Mouse (Mus musculus) T-helper 17 cell (primary cell): ENCODE results near the gene Maml3.

Experiments
- in situ Hi-C, 2 experiments: fragments of 300-600 bp; cut with MboI, MseI; formaldehyde crosslinking; loops; 1 replicate in 1 of 2; 2 replicates in 1 of 2; pipeline ENCODE4 v1.15.1; 2025; ENCODE audit warnings: high pct_unique_total_duplicates in 2 of 2

Maml3 gene

DNA sequence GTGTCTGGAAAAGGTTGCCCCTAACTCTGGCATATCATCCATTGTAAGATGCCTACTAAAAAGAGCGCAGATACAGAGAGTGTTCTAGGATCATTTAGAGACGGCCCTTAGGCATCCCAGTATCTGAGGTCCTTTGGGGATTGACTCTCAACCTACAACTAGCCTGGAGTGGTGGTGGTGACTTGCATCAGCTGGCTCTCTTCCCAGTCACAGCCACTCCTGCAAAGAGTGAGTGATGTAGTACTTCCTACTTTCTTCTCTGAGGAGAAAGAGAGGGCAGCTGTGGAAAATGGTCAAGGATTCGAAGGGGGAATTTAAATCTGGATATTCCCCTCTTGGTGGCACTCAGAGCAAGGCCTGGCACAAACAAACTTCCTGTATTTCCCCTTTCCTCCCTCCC lies 385.5 kb downstream of the Maml3 start:
- in situ Hi-C loops = no loop called here

DNA sequence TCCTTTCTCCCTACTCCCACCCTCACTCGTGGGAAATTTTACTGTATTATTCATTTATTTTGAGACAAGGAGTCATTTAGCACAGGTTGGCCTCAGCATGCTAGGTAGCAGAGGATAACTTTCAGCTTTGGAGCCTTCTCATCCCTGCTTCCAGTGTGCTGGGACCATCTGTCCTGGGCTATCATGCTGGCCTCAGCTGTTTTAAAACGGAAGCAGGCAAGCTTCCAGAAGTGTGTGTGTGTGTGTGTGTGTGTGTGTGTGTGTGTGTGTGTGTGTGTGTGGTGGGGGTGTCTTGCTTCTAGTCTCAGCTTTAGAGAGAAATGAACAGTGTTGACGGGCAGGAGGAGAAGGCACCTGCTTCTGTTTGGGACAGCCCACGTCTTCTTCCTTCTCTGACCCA lies 387.0 kb downstream of the Maml3 start:
- in situ Hi-C loops = no loop called here

DNA sequence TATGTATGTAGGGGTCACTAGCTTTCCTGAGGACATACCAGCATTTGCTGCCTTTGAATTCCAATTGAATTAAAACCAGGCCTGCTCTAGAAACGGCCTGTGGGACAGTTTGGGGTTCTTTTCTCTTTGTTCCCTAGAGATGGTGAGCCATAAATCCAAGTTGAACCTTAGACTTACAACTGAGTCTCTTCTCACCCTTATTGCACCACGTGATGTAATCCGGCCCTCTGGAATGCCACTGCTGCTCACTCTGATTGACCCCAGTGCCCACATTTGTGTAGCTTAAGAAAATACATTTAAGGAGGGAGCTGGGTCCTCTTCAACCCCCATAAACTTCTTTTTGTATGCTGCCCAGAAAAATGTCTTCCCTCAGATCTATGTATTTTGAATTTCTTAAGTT lies 387.4 kb downstream of the Maml3 start:
- in situ Hi-C loops = no loop called here

DNA sequence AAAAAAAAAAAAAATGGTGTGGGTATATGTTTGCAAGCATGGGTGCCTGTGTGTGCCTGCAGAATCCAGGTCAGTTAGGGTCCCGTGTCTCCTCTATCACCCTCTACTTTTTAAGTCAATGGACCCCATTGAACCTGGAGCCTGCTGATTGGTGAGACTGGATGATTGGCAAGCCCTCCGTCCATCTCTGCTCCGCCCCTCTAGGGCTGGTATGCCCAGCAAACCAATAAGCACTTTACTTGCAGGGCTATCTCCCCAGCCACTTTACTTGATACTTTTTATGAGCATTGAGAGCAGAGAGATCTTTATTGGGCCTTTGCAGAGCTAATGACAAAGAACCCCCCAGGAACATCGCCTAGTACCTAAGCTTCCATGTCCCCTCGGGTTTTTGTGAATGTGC lies 390.4 kb downstream of the Maml3 start:
- in situ Hi-C loops = no loop called here

DNA sequence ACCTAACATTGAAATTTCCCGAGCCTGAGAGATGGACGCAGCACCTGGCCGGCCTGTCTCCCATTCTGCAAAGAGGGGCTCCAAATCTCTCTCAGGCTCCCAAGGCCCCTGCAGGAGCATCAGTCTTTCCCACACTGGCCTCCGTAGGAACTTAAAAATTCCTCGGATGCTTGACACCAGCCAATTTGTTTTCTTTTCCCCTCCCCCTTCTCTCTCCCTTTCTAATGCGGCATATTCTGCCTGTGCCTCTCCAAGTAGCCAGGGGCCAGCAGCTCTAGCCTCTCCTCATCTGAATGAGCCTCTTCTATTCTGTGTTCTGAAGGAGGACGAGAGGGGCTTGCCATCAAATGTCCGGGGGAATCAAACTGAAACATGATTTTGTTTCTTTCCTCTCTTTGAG lies 391.6 kb downstream of the Maml3 start:
- in situ Hi-C loops = no loop called here

DNA sequence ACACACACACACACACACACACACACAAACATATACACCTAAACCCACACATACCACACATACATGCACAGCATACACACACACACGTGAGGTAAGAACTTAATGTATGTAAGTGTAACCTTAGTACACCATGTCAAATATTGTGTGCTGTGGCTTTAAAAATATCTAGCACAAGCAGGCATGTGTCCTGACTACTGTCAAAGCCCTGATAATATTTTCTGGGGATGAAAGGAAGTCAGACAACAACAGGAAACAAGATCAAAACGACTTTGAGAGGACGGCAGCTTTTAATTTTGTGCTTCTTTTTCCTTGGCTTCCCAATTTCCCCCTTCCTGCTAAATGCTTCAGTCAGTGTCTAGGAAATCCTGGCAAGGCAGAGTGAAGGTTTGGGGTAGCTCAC lies 392.5 kb downstream of the Maml3 start:
- in situ Hi-C loops = no loop called here

DNA sequence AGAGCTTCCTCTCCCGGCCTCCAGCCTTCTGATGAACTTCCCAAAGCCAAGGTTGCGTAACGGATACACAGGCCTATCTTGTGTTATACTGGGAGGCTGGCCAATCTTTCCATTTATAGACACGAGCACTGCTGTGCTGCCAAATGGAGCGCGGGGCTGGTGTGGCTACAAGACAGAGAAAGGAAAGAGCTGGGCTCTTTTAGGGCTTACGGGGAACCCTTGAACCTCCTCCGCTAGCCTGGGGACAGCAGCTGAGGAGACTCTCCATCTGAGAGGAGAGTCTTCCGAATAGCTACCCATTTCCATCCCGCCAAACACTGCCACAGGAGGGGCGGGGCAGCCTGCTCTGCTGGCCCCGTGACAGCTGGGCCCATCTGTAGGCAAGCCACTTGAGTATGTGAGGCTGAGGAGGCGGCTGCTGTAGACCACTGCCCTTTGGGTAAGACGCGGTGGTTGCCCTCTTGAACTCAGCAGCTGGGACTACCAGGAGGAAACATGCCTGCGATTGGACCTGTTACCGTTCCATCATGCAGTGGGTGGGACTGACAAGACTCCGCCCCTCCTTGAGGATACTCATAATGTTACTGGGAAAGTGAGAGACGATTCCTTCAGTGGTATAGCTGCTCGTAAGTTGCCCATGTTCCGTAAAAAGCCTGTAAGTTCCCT lies 396.0 kb downstream of the Maml3 start:
- in situ Hi-C loops = no loop called here

DNA sequence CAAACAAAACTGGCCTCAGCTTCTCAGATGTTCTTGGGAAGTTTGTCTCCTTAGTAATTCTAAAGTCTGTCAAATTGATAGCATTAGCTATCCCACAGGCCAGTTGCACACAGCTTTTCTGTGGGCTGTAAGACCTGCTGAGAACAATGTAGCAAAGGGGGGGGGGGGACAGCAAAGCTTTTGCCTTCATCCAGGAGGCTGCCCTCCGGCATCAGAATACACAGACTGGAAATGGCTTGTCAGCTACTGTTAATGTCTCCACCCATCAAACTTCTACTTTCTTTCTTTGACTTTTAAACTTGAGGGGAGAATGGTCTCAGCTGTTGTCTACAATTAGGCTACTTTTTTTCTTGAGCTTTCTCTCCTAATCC lies 396.5 kb downstream of the Maml3 start:
- in situ Hi-C loops = no loop called here

DNA sequence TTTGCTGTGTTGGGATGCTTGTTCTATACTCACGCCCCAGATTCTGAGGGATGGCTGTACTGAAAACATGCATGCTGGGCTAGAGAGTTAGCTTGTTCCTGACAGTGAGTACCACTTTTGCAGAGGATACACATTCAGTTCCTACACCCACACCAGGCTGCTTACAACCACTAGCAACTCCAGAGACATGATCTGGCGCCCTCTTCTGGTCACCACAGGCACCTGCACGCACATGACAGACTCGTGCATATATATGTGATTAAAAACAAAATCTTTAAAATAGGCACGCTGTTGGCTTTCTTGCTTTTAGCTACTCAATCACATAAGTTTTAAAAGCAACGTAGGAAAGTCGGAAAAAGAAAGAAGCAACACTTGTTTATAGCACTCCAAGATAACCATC lies 399.7 kb downstream of the Maml3 start:
- in situ Hi-C loops = no loop called here

DNA sequence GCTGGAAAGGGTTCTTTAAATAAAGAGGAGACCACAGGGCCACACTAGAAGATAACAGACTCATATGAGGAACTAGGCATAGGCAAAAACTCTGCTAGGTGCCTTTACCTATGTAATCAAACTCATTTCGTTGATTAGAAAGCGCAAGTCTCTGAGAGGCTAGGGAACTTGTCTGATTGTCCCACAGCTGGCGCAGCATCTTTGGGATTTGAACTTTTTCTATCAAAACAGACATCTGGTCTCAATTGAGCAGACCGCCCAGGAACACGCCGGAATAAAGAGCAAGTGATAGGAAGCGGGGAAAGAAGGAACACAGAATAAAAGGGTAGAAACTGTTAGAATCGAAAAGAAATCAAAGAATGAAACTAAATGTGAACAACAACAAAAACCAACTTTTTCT lies 401.4 kb downstream of the Maml3 start:
- in situ Hi-C loops = loop anchor here in 1 of 2 experiments (5.0 kb wide), 2 partner anchors 84 to 189 kb away; no protein-coding TSS in a partner anchor

DNA sequence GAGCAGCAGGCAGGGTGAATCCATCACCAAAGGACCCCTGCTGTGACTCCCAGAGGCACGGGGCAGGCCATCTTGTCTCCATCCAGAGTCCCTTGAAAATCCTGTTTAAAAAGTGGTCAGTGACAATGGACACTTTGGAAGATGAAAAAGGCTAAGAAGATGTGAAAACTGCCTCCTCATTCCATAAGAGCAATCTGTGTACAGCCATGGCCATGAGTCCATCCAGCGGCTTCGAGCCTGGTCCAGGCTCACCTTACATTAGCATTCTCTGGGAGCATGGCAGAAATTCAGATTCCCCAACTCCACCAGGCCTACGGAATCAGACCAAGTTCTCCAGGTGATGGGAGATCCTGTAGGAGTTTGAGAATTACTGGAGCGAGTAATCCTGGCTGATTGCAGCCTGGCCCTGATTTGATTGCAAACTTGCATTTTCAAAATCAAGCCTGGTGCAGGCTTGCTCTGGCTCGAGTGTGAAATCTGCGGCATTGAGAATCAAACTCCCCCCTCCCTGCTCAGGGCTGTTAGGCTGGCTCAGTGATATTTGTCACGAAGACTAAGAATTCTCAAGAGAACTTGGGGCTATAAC lies 402.1 kb downstream of the Maml3 start:
- in situ Hi-C loops = loop anchor here in 1 of 2 experiments (5.0 kb wide), 2 partner anchors 85 to 190 kb away; no protein-coding TSS in a partner anchor

DNA sequence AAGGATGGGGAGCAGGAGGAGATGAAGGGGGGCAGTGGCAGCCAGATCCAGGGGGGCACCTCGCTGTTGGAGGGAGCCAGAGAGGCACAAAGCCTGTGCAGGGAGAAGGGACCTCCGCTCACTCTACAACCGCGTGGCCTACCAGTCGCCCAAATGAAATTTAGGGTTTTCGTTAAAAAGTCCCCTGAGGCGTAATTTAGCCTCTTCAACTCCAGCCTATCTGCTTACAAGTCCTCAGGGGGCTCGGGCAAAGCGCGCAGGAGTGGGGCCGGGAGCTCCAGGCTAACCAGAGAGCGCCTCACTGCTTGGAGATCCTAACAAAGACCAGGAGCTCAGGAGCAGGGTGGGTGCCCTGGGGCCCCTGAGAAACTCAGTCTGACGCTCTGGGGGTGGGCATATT lies 402.9 kb downstream of the Maml3 start:
- in situ Hi-C loops = loop anchor here in 1 of 2 experiments (5.0 kb wide), 2 partner anchors 85 to 190 kb away; no protein-coding TSS in a partner anchor

DNA sequence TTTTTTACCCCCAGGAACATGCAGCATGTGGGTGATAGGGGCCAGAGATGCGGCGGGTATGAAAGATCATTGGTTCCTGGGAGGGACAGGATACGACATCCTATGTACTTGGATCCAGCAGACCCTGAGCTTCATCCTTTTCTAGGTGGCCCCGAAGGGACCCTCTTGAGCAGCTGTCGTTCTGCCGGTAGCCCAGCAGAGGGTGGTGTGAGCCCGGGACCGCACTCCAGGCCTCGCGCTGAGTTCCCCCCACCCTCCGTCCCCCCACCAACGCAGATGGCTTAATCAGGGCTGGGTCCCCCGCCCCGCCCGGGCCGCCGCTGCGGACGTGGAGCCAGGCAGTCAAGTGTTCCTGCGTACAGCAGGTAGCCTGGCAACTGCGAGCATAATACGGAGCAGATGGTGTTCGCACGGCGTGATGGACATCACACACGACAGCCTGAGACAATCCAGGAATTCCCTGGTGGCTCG lies 403.6 kb downstream of the Maml3 start:
- in situ Hi-C loops = loop anchor here in 1 of 2 experiments (5.0 kb wide), 2 partner anchors 86 to 191 kb away; no protein-coding TSS in a partner anchor

DNA sequence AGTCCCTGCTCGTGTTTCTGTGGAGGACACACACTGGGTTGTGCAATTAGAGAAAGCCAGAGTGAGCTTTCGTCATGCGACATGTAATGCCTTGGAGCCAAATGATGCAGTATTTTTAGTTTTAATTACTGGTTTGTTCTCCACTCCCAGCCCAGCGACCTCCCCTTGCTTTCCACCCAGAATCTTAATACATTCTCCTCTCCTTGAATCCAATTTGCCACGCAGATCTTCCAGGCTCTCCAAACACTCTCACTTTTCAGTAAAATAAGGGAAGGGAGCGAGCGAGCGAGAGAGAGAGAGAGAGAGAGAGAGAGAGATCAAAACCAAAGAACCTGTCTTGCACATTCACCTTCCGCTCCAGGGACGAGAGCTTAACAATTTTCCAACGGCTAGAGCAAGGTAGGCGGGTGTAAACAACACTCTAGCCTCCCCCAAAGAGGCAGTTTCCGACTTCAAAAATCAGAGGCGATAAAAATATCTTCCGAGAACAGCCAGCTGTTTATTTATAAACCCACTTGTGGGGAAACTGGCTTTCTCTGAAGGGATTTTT lies 404.1 kb downstream of the Maml3 start:
- in situ Hi-C loops = loop anchor here in 1 of 2 experiments (5.0 kb wide), 2 partner anchors 86 to 191 kb away; no protein-coding TSS in a partner anchor

DNA sequence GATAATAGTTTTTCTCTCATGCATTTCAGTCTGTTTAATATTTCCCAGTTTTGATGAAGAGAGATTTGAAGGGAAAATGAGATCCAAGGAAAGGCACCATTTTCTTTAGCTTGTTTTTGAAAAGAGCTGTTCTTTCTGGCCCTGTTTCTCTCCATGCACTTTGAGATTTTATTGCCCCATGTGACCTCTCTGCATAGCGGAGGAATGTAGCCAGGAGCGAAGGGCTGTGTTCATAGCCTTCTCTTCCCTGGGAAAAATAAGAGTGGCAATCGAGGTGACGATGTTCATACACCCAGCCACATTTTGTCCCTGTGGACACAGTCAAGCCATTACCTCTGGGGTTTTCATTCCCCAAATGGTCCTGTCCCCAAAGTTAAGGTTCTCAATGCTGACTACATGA lies 404.8 kb downstream of the Maml3 start:
- in situ Hi-C loops = loop anchor here in 1 of 2 experiments (5.0 kb wide), 2 partner anchors 87 to 192 kb away; no protein-coding TSS in a partner anchor

DNA sequence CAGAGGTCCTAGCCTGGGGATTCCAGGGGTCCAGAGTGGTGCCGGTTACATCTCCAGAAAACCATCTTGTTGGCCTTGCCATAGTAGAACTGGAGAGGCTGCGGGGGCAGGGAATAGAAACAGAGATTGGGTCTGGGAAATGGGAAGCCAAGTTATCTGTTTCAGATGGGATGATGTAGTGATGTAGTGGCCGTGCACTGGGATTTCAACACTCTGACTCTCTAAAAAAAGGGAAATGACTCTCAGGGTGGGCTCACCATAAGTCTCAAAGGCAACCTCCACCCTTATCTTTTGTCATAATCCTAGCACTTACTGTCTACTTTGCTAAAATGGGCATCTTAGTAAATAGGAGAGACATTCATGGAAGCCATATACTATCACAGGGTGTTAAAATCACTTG lies 406.9 kb downstream of the Maml3 start:
- in situ Hi-C loops = loop anchor here in 1 of 2 experiments (5.0 kb wide), 1 partner anchor 544 kb away; no protein-coding TSS in a partner anchor

DNA sequence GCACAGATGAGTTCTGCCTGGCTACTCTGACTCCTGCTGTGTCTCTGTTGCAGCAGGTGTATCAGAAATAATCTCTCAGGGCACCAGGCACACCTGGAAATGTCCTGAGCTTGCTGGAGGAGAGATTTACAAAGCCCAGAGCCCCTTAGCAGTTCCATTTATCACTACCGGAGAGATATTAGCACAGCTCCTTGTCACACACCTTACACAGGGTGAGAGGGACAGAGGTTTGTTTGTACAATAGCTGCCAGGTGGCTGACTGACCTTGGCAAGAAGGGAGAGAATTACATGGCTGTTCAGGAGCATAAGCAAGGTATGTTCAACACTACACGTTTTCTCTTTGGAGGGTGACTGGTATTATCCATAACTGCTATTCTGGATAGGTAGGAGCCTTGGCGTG lies 409.2 kb downstream of the Maml3 start:
- in situ Hi-C loops = loop anchor here in 1 of 2 experiments (5.0 kb wide), 1 partner anchor 547 kb away; no protein-coding TSS in a partner anchor

DNA sequence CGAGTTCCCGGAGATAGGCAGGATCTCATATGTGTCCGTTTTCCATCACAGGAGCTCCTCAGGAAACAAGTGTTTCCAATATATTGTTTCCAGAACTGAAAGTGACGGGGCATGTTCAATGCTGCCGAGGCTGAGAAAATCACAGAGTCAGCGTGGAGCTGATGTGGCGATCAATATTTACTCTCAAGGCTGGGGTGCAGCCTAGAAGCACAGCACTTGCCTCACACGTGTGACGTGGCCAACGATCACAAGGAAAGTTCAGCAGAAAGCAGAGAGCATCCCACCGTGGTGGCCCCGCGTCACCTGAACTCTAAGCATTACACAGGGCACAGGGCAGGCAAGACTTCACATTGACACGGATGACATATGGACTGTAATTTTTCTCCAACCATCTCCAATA lies 410.3 kb downstream of the Maml3 start:
- in situ Hi-C loops = no loop called here

DNA sequence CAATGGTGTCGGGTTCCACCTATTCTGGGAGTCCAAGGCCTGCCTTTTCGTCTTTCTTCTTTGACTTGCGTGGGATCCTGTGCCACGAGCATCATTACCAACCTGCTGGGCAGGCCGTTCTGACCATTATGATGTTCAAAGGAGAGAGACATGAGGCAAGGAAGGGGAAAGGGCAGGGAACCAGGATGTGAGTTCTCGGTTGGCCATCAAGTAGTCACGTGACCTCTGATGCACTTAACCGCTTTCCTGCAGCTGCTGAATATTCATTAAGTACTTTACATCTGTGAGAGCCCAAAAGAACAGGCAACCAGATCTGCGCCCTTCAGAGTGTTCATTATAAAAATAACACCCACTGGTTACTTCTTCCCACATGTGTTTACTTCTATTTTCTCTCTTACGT lies 411.7 kb downstream of the Maml3 start:
- in situ Hi-C loops = no loop called here

DNA sequence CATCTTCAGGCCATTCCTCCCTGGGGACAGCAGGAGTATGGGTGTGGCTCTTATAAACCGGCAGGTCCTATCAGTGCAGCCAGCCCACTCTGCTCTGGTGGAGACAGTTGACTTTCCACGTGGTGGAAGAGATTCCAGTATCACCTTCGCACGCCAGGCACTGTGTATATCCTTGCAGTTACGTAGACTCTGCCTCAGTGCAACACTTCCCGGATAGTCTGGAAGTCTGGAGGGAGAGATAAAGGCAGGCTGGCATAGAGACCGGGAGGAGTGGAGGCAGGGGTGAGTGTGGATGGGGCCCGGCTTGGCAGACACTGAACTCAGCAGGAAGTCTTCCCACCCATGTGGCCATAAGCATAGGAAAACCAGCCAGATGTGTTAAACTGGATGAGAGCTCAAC lies 416.2 kb downstream of the Maml3 start:
- in situ Hi-C loops = no loop called here

DNA sequence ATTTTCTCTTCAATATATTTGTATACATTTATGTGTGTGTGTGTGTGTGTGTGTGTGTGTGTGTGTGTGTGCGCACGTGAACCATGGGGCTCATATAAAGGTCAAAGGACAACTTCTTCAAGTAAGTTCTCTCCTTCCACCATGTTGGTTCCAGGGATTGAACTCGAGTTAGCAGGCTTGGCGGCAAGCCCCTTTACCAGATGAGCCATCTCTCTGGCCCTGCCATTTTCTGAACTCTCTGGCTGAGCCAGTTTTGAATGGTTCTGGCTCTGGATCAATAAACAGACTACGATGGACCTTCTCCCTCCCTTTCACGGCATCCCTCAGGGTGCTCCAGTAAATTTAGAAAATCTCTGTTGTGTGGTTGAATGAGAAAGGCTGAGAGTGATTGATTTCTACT lies 418.1 kb downstream of the Maml3 start:
- in situ Hi-C loops = no loop called here

DNA sequence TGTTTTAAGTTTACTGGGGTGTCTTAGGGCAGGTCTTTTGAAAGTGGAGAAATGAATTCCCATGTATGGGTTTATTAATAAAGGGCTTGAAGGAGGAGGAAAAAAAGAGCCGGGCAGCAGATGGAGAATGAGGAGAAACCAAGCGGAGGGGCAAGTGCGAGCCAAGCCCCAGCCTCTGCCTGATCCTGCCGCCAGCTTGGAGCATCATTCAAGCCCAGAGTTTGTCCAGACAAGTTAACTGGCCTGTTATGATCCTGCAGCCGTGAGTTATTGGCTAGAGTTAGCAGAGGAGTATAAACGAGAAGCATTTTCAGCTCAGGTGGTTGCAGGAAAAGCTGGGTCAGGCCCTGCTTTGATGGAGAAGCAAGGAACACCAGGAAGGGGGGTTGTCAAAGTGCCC lies 418.6 kb downstream of the Maml3 start:
- in situ Hi-C loops = no loop called here

DNA sequence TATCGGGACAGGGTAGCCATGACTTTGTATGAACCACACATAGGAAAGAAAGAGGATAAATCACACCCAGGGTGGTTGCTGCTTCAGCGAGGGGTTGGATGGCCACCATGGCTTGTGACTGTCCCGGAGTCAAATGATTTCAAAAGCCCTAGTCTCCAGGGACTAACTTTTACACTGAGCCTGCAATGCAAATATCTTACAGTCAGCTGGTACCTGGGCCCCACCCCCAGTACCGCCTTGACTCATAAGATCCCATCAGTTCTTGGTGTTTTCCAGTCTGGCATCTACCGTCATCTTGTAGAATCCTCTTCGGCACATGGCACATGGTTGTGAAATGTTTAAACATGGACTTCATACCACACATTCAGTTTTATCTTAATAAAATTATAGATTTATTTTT lies 419.3 kb downstream of the Maml3 start:
- in situ Hi-C loops = no loop called here
